Mouse (Mus musculus) liver, embryonic 16.5 days (tissue): ENCODE measurements around the gene Lrmda. TPM values are rescaled to one million over a fixed set of nuclear protein-coding genes. Genes with fewer than 3 reads are reported as not detected.

Experiments used
- ATAC-seq: fragments of 200-750 bp; cut with Nextera tagmentation; 2 replicates; pipeline ENCODE4 v1.8.0; 2017; ENCODE audit warnings: low read depth, mild to moderate bottlenecking, moderate number of reproducible peaks, moderate library complexity
- H3K27ac ChIP-seq: fragments of 300-500 bp; sonication (generic); 2 replicates; pipeline ENCODE4 v1.5.1; 2014; ENCODE audit warnings: mild to moderate bottlenecking, low read length
- H3K27me3 ChIP-seq: fragments of 300-500 bp; sonication (generic); 2 replicates; pipeline ENCODE4 v1.6.1; 2014; ENCODE audit warnings: low read depth, low read length, mixed read lengths; ENCODE audit not compliant: control insufficient read depth, insufficient read depth
- H3K36me3 ChIP-seq: fragments of 300-500 bp; sonication (generic); 2 replicates; pipeline ENCODE4 v1.6.1; 2014; ENCODE audit warnings: mild to moderate bottlenecking; ENCODE audit not compliant: control insufficient read depth, insufficient read depth
- H3K4me1 ChIP-seq: fragments of 300-500 bp; sonication (generic); 2 replicates; pipeline ENCODE4 v1.6.1; 2014; ENCODE audit warnings: low read depth, low read length, mixed read lengths; ENCODE audit not compliant: control insufficient read depth
- H3K4me2 ChIP-seq: fragments of 300-500 bp; sonication (generic); 2 replicates; pipeline ENCODE4 v1.6.1; 2014; ENCODE audit warnings: low read depth, low read length, mixed read lengths
- H3K4me3 ChIP-seq: fragments of 300-500 bp; sonication (generic); 2 replicates; pipeline ENCODE4 v1.5.1; 2014; ENCODE audit warnings: low read depth, mild to moderate bottlenecking, low read length
- H3K9ac ChIP-seq: fragments of 300-500 bp; sonication (generic); 2 replicates; pipeline ENCODE4 v1.6.1; 2014; ENCODE audit warnings: low read depth, low read length
- H3K9me3 ChIP-seq: fragments of 300-500 bp; sonication (generic); replicated peaks from 2 replicates; pipeline ENCODE4 v1.6.1; 2016; ENCODE audit warnings: low read length; ENCODE audit not compliant: control insufficient read depth
- WGBS: fragments of 180-500 bp; shearing (Covaris S2); extraction: QIAGEN DNeasy Blood & Tissue Kit; methylation state at CpG from one replicate; pipeline ENCODE4 v1.1.7; 2014; ENCODE audit not compliant: insufficient replicate concordance; 5-methylcytosine and 5-hydroxymethylcytosine counted together
- polyA plus RNA-seq: library from polyadenylated mRNA; unstranded; fragments of >200 nt; fragmentation: Nextera tagmentation; extraction: Ambion mirVana; gene quantifications from 2 replicates; pipeline ENCODE4 v1.2.1, GENCODE M21; 2015

The Lrmda gene
- polyA plus RNA-seq, 1 experiment from 2014 or later = 0.46 TPM

DNA sequence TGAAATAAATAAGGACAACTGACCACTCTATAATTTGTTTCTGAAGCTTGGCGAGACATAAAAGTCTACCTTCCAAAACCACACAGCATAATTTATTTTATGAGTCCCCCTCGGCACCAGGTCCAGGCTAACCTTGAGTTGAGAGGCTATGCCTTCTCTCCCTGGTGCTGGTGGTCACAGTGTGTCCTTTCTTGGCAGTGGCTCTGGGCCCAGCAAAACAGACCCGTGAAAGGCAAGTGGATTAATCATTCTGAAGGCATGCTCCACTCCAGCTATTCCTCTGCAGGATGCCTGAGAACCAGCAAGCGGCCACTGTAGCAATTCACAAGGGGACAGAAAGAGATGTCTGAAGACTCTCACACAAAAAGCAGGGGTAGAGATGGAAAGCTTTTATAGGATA lies 887.2 kb downstream of the Lrmda start:
- H3K4me2 ChIP-seq = no peak overlapping the region
- ATAC-seq = no peak
- H3K27me3 ChIP-seq = no peaks in the 10 kb centered on the region
- no peak overlapping the region for H3K9ac ChIP-seq
- H3K36me3 ChIP-seq = no peaks in the 10 kb centered on the region
- no peaks in the 10 kb centered on the region for H3K9me3 ChIP-seq
- H3K27ac ChIP-seq = no peak overlapping the region
- H3K4me1 ChIP-seq = no peaks in the 10 kb centered on the region
- no peak overlapping the region for H3K4me3 ChIP-seq
- 53% methylated on average over 4 of the region's 4 CpGs for WGBS

- Histone ChIP-seq H3K4me3 (no peak overlapping the region), H3K4me1 (no peaks in the 10 kb centered on the region), H3K4me2 (no peak overlapping the region), H3K27me3 (no peaks in the 10 kb centered on the region), H3K27ac (no peak overlapping the region), H3K9me3 (no peaks in the 10 kb centered on the region), H3K9ac (no peak overlapping the region), H3K36me3 (no peaks in the 10 kb centered on the region)
- WGBS = 52% methylated on average over 4 of the region's 4 CpGs
- ATAC-seq = no peak
These were observed 887.7 kb downstream of the Lrmda start for GRCm38 (mm10) chr14:22907221-22907620.

DNA sequence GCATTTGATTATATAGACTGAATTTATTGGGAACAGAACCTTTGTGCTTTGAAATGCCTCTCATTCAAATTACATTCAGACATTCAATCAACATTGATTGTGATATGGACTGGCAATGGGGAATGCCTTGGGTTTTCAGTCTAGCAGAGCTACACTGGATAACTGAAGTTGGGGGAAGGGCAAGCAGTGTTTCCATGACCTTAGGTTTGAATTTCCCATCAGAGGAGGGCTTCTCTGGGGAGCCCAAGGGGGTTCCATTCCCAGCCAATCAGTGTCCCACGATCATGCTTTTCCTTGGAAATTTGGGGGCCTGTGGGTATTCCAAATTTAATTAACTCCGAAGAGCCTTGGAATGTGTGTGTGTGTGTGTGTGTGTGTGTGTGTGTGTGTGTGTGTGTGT lies 888.5 kb downstream of the Lrmda start:
- Histone ChIP-seq H3K4me3 (no peak overlapping the region), H3K27ac (no peak overlapping the region), H3K4me1 (no peaks in the 10 kb centered on the region), H3K27me3 (no peaks in the 10 kb centered on the region), H3K9ac (no peak overlapping the region), H3K9me3 (no peaks in the 10 kb centered on the region), H3K4me2 (no peak overlapping the region), H3K36me3 (no peaks in the 10 kb centered on the region)
- ATAC-seq = no peak
- 52% methylated on average over 2 of the region's 2 CpGs for WGBS

DNA sequence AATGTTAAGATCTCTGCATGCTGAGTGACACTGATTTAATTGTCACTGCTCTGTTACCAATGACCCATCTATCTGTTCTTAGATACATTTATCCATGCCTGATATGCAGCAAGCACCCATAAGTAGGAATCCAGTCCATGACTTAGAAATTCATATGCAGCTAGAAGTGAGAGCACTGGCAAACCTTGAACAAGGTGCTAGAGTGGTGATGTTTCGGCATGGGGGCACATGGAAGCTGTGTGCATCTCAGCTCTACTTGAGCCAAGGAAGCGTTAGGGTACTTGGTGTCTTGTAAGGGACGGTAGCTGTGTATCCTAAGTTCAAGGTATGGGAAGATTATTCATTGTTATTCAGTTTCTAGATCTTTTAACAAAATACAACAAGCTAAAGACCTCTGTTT lies 896.0 kb downstream of the Lrmda start:
- H3K36me3 ChIP-seq = no peaks in the 10 kb centered on the region
- no peaks in the 10 kb centered on the region for H3K27me3 ChIP-seq
- H3K4me3 ChIP-seq = no peak overlapping the region
- no peak overlapping the region for H3K9ac ChIP-seq
- 74% methylated on average over 3 of the region's 3 CpGs for WGBS
- H3K4me2 ChIP-seq = no peak overlapping the region
- H3K4me1 ChIP-seq = no peaks in the 10 kb centered on the region
- no peak for ATAC-seq
- no peaks in the 10 kb centered on the region for H3K9me3 ChIP-seq
- H3K27ac ChIP-seq = no peak overlapping the region

DNA sequence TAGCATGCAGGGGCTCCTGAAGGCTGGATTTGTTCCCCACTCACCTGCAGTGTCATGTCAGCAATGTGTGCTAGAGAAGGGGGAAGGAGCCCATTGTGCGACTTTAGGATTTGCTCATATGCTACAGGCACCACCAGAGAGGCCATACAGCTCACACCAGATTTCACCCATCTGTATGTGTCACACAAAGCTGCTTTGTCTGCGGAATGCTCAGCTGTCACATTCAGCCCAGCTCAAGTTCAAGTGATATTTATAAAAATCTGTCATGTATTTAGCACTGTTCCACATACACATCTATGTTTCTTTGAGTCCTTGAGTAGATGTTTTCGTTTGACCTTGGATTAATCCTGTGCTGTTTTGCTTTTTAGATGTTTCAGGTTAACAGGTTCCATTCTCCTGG lies 899.0 kb downstream of the Lrmda start:
- no peak overlapping the region for H3K27ac ChIP-seq
- H3K36me3 ChIP-seq = no peaks in the 10 kb centered on the region
- WGBS = 58% methylated on average over 3 of the region's 3 CpGs
- no peaks in the 10 kb centered on the region for H3K9me3 ChIP-seq
- no peak overlapping the region for H3K9ac ChIP-seq
- no peaks in the 10 kb centered on the region for H3K4me1 ChIP-seq
- ATAC-seq = no peak
- no peak overlapping the region for H3K4me2 ChIP-seq
- H3K4me3 ChIP-seq = no peak overlapping the region
- no peaks in the 10 kb centered on the region for H3K27me3 ChIP-seq

- Histone ChIP-seq H3K4me2 (no peak overlapping the region), H3K27me3 (no peaks in the 10 kb centered on the region), H3K9me3 (no peaks in the 10 kb centered on the region), H3K4me1 (no peaks in the 10 kb centered on the region), H3K36me3 (no peaks in the 10 kb centered on the region), H3K27ac (no peak overlapping the region), H3K9ac (no peak overlapping the region), H3K4me3 (no peak overlapping the region)
- 45% methylated on average over 2 of the region's 2 CpGs for WGBS
- no peak for ATAC-seq
These were observed 899.4 kb downstream of the Lrmda start for GRCm38 (mm10) chr14:22918931-22919330.

- no peaks in the 10 kb centered on the region for H3K4me1 ChIP-seq
- H3K27me3 ChIP-seq = no peaks in the 10 kb centered on the region
- no peaks in the 10 kb centered on the region for H3K36me3 ChIP-seq
- H3K4me3 ChIP-seq = no peak overlapping the region
- no peaks in the 10 kb centered on the region for H3K9me3 ChIP-seq
- no peak overlapping the region for H3K4me2 ChIP-seq
- no peak for ATAC-seq
- H3K27ac ChIP-seq = no peak overlapping the region
- H3K9ac ChIP-seq = no peak overlapping the region
These were observed 901.6 kb downstream of the Lrmda start for GRCm38 (mm10) chr14:22921152-22921551.

- WGBS = 57% methylated on average over 2 of the region's 2 CpGs
- H3K4me2 ChIP-seq = no peak overlapping the region
- ATAC-seq = no peak
- H3K4me1 ChIP-seq = no peaks in the 10 kb centered on the region
- H3K27me3 ChIP-seq = no peaks in the 10 kb centered on the region
- H3K27ac ChIP-seq = no peak overlapping the region
- H3K9me3 ChIP-seq = no peaks in the 10 kb centered on the region
- no peak overlapping the region for H3K4me3 ChIP-seq
- no peaks in the 10 kb centered on the region for H3K36me3 ChIP-seq
- H3K9ac ChIP-seq = no peak overlapping the region
These were observed 902.3 kb downstream of the Lrmda start for GRCm38 (mm10) chr14:22921796-22922195.

DNA sequence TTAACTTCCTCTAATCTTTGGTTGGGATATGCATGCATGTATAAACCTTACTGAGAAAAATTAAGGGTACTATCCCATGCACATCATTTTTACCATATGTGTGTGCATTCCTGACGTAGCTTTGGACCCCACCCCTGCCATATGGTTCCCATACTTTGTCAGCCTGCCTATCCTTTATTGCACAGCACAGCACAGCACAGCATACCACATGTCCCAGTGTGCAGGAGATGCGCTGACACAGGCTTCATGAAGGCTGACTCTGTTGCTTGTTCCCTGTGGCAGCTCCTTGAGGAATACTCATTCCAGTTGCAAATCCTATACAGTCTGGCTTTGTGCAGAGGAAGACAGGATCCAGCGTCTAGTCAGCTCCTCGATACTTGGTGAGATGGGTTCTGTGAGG lies 903.1 kb downstream of the Lrmda start:
- H3K27ac ChIP-seq = no peak overlapping the region
- no peaks in the 10 kb centered on the region for H3K27me3 ChIP-seq
- no peak overlapping the region for H3K4me3 ChIP-seq
- no peaks in the 10 kb centered on the region for H3K4me1 ChIP-seq
- 60% methylated on average over 4 of the region's 4 CpGs for WGBS
- no peaks in the 10 kb centered on the region for H3K36me3 ChIP-seq
- no peaks in the 10 kb centered on the region for H3K9me3 ChIP-seq
- no peak overlapping the region for H3K9ac ChIP-seq
- no peak overlapping the region for H3K4me2 ChIP-seq
- no peak for ATAC-seq

- Histone ChIP-seq H3K9me3 (no peaks in the 10 kb centered on the region), H3K4me2 (no peak overlapping the region), H3K9ac (no peak overlapping the region), H3K4me1 (no peaks in the 10 kb centered on the region), H3K27me3 (no peaks in the 10 kb centered on the region), H3K27ac (no peak overlapping the region), H3K4me3 (no peak overlapping the region), H3K36me3 (no peaks in the 10 kb centered on the region)
- WGBS = 31% methylated on average over 1 of the region's 2 CpGs
- ATAC-seq = no peak
These were observed 903.7 kb downstream of the Lrmda start for GRCm38 (mm10) chr14:22923251-22923650.
